Mouse (Mus musculus) forebrain, embryonic 11.5 days (tissue): ENCODE measurements around the gene Nup133. TPM values are rescaled to one million over a fixed set of nuclear protein-coding genes. Genes with fewer than 3 reads are reported as not detected.

Experiments
- ATAC-seq: fragments of 200-750 bp; cut with Nextera tagmentation; replicated peaks from 2 replicates; pipeline ENCODE4 v1.8.0; 2017; ENCODE audit warnings: moderate TSS enrichment; ENCODE audit not compliant: low FRiP score
- DNase-seq: peaks from one replicate; pipeline ENCODE4 v3.0.0-alpha.2; 2017; ENCODE audit warnings: low spot score
- H3K27ac ChIP-seq: fragments of 300-500 bp; sonication (generic); 2 replicates; pipeline ENCODE4 v1.5.1; 2014; ENCODE audit warnings: low read depth, low read length
- H3K27me3 ChIP-seq: fragments of 300-500 bp; sonication (generic); 2 replicates; pipeline ENCODE4 v1.6.1; 2014; ENCODE audit warnings: mild to moderate bottlenecking, low read length, mixed read lengths; ENCODE audit not compliant: control insufficient read depth, insufficient read depth
- H3K36me3 ChIP-seq: fragments of 300-500 bp; sonication (generic); 2 replicates; pipeline ENCODE4 v1.6.1; 2014; ENCODE audit warnings: mild to moderate bottlenecking, low read length, moderate library complexity, mixed read lengths; ENCODE audit not compliant: control insufficient read depth, insufficient read depth
- H3K4me1 ChIP-seq: fragments of 300-500 bp; sonication (generic); replicated peaks from 2 replicates; pipeline ENCODE4 v1.6.1; 2014; ENCODE audit warnings: low read length, mixed read lengths; ENCODE audit not compliant: control insufficient read depth, insufficient read depth
- H3K4me2 ChIP-seq: fragments of 300-500 bp; sonication (generic); 2 replicates; pipeline ENCODE4 v1.6.1; 2014; ENCODE audit warnings: low read depth, mild to moderate bottlenecking, low read length, moderate library complexity, mixed read lengths; ENCODE audit not compliant: severe bottlenecking
- H3K4me3 ChIP-seq: fragments of 300-500 bp; sonication (generic); 2 replicates; pipeline ENCODE4 v1.5.1; 2014; ENCODE audit warnings: low read depth, low read length
- H3K9ac ChIP-seq: fragments of 300-500 bp; sonication (generic); 2 replicates; pipeline ENCODE4 v1.6.1; 2014; ENCODE audit warnings: low read length
- H3K9me3 ChIP-seq: fragments of 300-500 bp; sonication (generic); 2 replicates; pipeline ENCODE4 v1.6.1; 2016; ENCODE audit warnings: low read length, mixed read lengths; ENCODE audit not compliant: control insufficient read depth
- WGBS: fragments of 180-500 bp; shearing (Covaris S2); extraction: QIAGEN DNeasy Blood & Tissue Kit; methylation state at CpG from one replicate; pipeline ENCODE4 v1.1.7; 2014; 5-methylcytosine and 5-hydroxymethylcytosine counted together
- polyA plus RNA-seq: library from polyadenylated mRNA; unstranded; fragments of >200 nt; fragmentation: Nextera tagmentation; extraction: Ambion mirVana; gene quantifications from 2 replicates; pipeline ENCODE4 v1.2.1, GENCODE M21; 2014

Nup133 gene
- polyA plus RNA-seq, 1 experiment from 2014 or later: 60.6 TPM

DNA sequence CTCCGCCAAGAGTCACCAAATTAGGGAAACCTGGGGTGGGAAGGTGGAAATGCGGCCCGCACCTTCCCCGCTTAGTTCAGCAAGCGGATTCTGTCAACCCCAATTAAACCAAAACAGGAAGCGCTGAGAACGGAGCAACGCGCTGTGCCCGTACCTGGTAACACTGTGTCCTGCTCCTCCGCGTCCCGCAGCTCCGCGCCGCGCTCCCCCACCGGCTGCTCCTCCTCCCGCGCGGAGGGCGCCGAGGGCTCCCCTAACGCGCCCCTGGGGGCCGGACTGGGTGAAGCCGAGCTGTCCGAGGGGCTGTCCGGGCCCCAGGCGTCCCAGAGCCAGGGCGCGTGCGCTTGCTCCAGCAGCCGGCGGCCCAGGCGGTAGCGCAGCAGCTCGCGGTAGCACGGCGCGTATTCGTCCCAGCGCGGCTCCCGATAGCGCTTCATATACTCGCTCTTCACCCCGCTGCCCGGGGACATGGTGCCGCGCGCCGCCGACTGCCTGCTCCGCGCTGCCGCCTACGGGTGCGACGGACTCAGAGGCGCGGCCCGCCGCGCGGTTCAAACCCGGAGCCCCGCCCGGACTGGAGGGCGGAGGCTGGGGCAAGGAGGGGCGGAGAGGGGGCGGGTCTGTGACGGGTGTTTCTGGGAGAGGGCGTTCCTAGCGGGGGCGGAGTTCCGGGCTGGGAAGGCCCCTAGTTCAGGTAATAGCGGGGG lies 90.0 kb downstream of the Nup133 start:
- ATAC-seq: peak; percentile 94
- peak; percentile 97 for DNase-seq

GRCm38 (mm10) chr8:123858574-123858940 lies 90.5 kb downstream of the Nup133 start:
- ATAC-seq (peak; percentile 45), DNase-seq (peak; percentile 60)
- Histone ChIP-seq H3K9ac (peak overlapping the region; percentile 61), H3K4me3 (peak overlapping the region; percentile 67), H3K27ac (no peak overlapping the region), H3K27me3 (peaks cover 5% of the 10 kb centered on the region; the same call in 1 of the 2 replicates), H3K9me3 (no peaks in the 10 kb centered on the region; the same call in 1 of the 2 replicates), H3K4me2 (peak overlapping the region; percentile 64), H3K4me1 (peaks cover 6% of the 10 kb centered on the region; the same call in 1 of the 2 replicates), H3K36me3 (no peaks in the 10 kb centered on the region)
- WGBS: 0% methylated on average over 17 of the region's 17 CpGs

More for the DNA sequence above, 90.0 kb downstream of the Nup133 start:
- WGBS: under 1% methylated on average over 77 of the region's 79 CpGs
- no peaks in the 10 kb centered on the region; the same call in 1 of the 2 replicates for H3K9me3 ChIP-seq
- peaks cover 5% of the 10 kb centered on the region; the same call in 1 of the 2 replicates for H3K27me3 ChIP-seq
- H3K9ac ChIP-seq: peak overlapping the region; percentile 61
- H3K4me2 ChIP-seq: peak overlapping the region; percentile 64
- peaks cover 8% of the 10 kb centered on the region; the same call in 1 of the 2 replicates for H3K4me1 ChIP-seq
- no peaks in the 10 kb centered on the region for H3K36me3 ChIP-seq
- H3K27ac ChIP-seq: 0 out of 2 replicates have a peak overlapping the region, but pooled peaks have one; percentile 1
- peak overlapping the region; percentile 67 for H3K4me3 ChIP-seq

- ATAC-seq (no peak), DNase-seq (no peak)
- WGBS: 77% methylated on average over 3 of the region's 3 CpGs
- no peak overlapping the region for H3K4me2 ChIP-seq
- peaks cover 6% of the 10 kb centered on the region; the same call in 1 of the 2 replicates for H3K4me1 ChIP-seq
- peaks cover 5% of the 10 kb centered on the region; the same call in 1 of the 2 replicates for H3K27me3 ChIP-seq
- no peak overlapping the region for H3K4me3 ChIP-seq
- no peaks in the 10 kb centered on the region; the same call in 1 of the 2 replicates for H3K9me3 ChIP-seq
- H3K36me3 ChIP-seq: no peaks in the 10 kb centered on the region
- no peak overlapping the region for H3K9ac ChIP-seq
- H3K27ac ChIP-seq: no peak overlapping the region
Measured at GRCm38 (mm10) chr8:123857361-123857760, 91.7 kb downstream of the Nup133 start.

DNA sequence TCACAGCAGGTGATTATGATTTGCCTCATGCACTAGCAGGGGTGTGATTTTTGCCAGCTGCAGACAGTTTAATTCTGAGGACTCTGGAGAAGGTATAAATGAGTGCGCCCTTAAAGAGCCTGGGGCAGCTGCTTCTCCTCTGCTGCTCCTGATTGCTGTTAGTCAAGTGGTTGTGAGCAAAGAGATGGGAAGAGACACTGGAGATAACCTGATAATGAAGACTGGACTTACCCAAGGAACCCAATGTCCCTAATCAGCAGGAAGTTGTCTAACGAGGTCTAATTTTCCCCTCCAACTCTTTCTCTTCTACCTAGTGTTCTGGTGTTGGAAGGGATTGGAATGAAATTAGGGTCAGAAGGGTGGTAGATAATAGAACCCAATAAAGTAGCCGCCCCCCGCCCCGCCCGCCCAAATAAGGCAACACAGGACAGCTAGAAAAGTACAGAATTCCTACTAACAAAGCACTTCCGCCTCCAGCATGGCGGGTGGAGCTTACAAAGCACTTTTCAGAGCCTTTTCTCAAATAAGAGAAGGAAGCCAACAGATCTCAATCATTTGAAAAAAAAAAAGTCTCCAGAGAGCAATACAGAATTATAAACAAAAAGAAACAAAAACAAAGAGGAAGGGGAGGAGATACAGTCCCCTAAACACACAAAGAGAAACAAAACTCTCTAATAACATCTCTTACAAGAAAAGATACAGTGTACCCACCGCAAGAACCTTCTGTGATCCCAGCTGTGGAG lies 94.2 kb downstream of the Nup133 start:
- peaks cover 6% of the 10 kb centered on the region; the same call in 1 of the 2 replicates for H3K4me1 ChIP-seq
- H3K4me3 ChIP-seq: no peak overlapping the region
- no peak overlapping the region for H3K27ac ChIP-seq
- WGBS: 75% methylated on average over 9 of the region's 9 CpGs
- H3K36me3 ChIP-seq: no peaks in the 10 kb centered on the region
- no peak for ATAC-seq
- no peak overlapping the region for H3K4me2 ChIP-seq
- H3K9me3 ChIP-seq: no peaks in the 10 kb centered on the region; the same call in 1 of the 2 replicates
- no peak for DNase-seq
- no peak overlapping the region for H3K9ac ChIP-seq
- no peaks in the 10 kb centered on the region for H3K27me3 ChIP-seq

GRCm38 (mm10) chr8:123854252-123854651 lies 94.8 kb downstream of the Nup133 start:
- Histone ChIP-seq H3K9ac (no peak overlapping the region), H3K4me3 (no peak overlapping the region), H3K4me1 (peaks cover 6% of the 10 kb centered on the region; the same call in 1 of the 2 replicates), H3K4me2 (no peak overlapping the region), H3K27ac (no peak overlapping the region), H3K27me3 (no peaks in the 10 kb centered on the region), H3K36me3 (no peaks in the 10 kb centered on the region), H3K9me3 (no peaks in the 10 kb centered on the region; the same call in 1 of the 2 replicates)
- DNase-seq: no peak
- WGBS: 85% methylated on average over 1 of the region's 1 CpGs
- ATAC-seq: no peak

DNA sequence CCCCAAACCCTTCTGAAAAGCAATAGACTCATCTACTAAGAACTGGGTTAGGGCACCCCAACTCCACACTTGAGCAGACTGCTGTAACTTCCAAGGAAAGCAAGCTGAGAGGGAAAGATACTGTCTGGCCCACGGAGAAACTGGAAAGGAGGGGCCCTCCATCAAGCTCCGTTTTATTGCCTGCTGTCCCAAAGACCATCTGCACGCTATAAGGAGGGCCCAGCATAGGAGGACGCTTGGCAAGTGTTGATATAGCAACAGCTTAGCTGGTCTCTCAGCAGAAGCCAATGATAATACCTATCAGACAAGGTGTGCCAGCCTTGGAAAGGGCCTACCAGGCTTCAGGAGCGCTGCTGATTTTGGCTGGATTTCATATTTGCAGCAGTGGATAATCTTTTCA lies 97.5 kb downstream of the Nup133 start:
- no peak for ATAC-seq
- WGBS: 78% methylated on average over 5 of the region's 5 CpGs
- DNase-seq: no peak
- H3K4me2 ChIP-seq: no peak overlapping the region
- no peaks in the 10 kb centered on the region; the same call in 1 of the 2 replicates for H3K9me3 ChIP-seq
- no peaks in the 10 kb centered on the region for H3K36me3 ChIP-seq
- H3K4me3 ChIP-seq: no peak overlapping the region
- H3K27ac ChIP-seq: no peak overlapping the region
- no peak overlapping the region for H3K9ac ChIP-seq
- no peaks in the 10 kb centered on the region for H3K4me1 ChIP-seq
- no peaks in the 10 kb centered on the region for H3K27me3 ChIP-seq

DNA sequence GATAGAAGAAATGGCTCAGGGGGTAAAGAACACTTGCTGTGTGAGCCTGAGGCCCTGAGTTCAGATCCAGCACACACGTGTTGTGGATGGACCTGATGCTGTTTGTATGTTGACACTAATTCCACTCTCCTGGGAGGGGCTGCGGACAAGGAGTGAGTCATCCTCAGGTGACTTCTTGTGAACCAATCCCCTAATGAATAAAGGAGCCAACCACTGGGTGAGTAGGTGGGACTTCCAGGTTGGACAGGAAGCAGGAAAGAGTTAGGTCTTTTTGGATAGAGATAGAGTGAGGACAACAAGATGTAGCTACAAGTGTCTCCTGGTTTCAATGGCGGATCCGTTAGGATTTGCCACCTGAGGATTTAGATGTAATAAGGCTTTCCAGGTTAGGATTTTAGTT lies 99.7 kb downstream of the Nup133 start:
- H3K4me3 ChIP-seq: no peak overlapping the region
- H3K27ac ChIP-seq: no peak overlapping the region
- no peaks in the 10 kb centered on the region for H3K9me3 ChIP-seq
- no peak overlapping the region for H3K9ac ChIP-seq
- no peaks in the 10 kb centered on the region for H3K27me3 ChIP-seq
- H3K4me2 ChIP-seq: no peak overlapping the region
- DNase-seq (no peak), ATAC-seq (no peak)
- no peaks in the 10 kb centered on the region for H3K36me3 ChIP-seq
- WGBS: 83% methylated on average over 4 of the region's 4 CpGs
- H3K4me1 ChIP-seq: no peaks in the 10 kb centered on the region

GRCm38 (mm10) chr8:123847546-123847945 lies 101.5 kb downstream of the Nup133 start:
- H3K4me2 ChIP-seq: no peak overlapping the region
- H3K9me3 ChIP-seq: no peaks in the 10 kb centered on the region
- H3K36me3 ChIP-seq: no peaks in the 10 kb centered on the region; the same call in 1 of the 2 replicates
- no peak for ATAC-seq
- no peak overlapping the region for H3K4me3 ChIP-seq
- no peak overlapping the region for H3K9ac ChIP-seq
- H3K27me3 ChIP-seq: no peaks in the 10 kb centered on the region
- no peaks in the 10 kb centered on the region for H3K4me1 ChIP-seq
- no peak overlapping the region for H3K27ac ChIP-seq
- no peak for DNase-seq
- WGBS: 83% methylated on average over 3 of the region's 3 CpGs
